Mouse (Mus musculus): Measurements from ENCODE around the gene Zdhhc19.

GRCm38 (mm10) chr16:32469404-32470105, 26.5 kb upstream of the Zdhhc19 start:
- TF ChIP-seq TAL1 (IDR thresholded peaks at IDR 0.05; ENCODE audit: low read length) (no peak), GATA1 (IDR thresholded peaks at IDR 0.05; ENCODE audit: low read length) (no peak)

Data from erythroblast, embryonic 14.5 days (primary cell).